Mouse (Mus musculus) retina, adult 2 months (tissue): ENCODE results near the gene Myod1.

Experiments
- DNase-seq: peaks from one replicate; pipeline ENCODE4 v3.0.0-alpha.2; 2012; ENCODE audit warnings: low read depth, low spot score

Myod1 gene

GRCm38 (mm10) chr7:46391701-46392100 is 15.4 kb downstream of the Myod1 start:
- no peak for DNase-seq

GRCm38 (mm10) chr7:46393116-46393515 is 16.8 kb downstream of the Myod1 start:
- DNase-seq, result peak; percentile 67

- DNase-seq, result no peak
Observed at GRCm38 (mm10) chr7:46393718-46394511, 17.6 kb downstream of the Myod1 start.

- DNase-seq, result no peak
Observed at GRCm38 (mm10) chr7:46394933-46395332, 18.7 kb downstream of the Myod1 start.

GRCm38 (mm10) chr7:46395571-46395970 is 19.3 kb downstream of the Myod1 start:
- no peak for DNase-seq

GRCm38 (mm10) chr7:46396231-46396927 is 20.1 kb downstream of the Myod1 start, which contains the start of gene Kcnc1:
Gene Kcnc1, plus strand, starts transcription at chr7:46396497.
- no peak for DNase-seq

- DNase-seq, result no peak
Observed at GRCm38 (mm10) chr7:46396928-46397731, 20.9 kb downstream of the Myod1 start.

GRCm38 (mm10) chr7:46397732-46398333 is 21.6 kb downstream of the Myod1 start:
- no peak for DNase-seq

- DNase-seq, result no peak
Observed at GRCm38 (mm10) chr7:46398612-46399011, 22.3 kb downstream of the Myod1 start.

- no peak for DNase-seq
Observed at GRCm38 (mm10) chr7:46399676-46400075, 23.4 kb downstream of the Myod1 start.

- DNase-seq, result no peak
Observed at GRCm38 (mm10) chr7:46400346-46400745, 24.1 kb downstream of the Myod1 start.

GRCm38 (mm10) chr7:46401371-46402180 is 25.3 kb downstream of the Myod1 start:
- DNase-seq, result no peak

- DNase-seq, result no peak
Observed at GRCm38 (mm10) chr7:46403616-46404485, 27.6 kb downstream of the Myod1 start.

GRCm38 (mm10) chr7:46404756-46405155 is 28.5 kb downstream of the Myod1 start:
- DNase-seq, result no peak

GRCm38 (mm10) chr7:46408606-46409005 is 32.3 kb downstream of the Myod1 start:
- DNase-seq, result no peak

GRCm38 (mm10) chr7:46409204-46409789 is 33.0 kb downstream of the Myod1 start:
- DNase-seq, result no peak

- no peak for DNase-seq
Observed at GRCm38 (mm10) chr7:46410727-46411126, 34.5 kb downstream of the Myod1 start.

- DNase-seq, result no peak
Observed at GRCm38 (mm10) chr7:46412823-46413222, 36.5 kb downstream of the Myod1 start.

GRCm38 (mm10) chr7:46413959-46414725 is 37.9 kb downstream of the Myod1 start:
- no peak for DNase-seq
